Mouse (Mus musculus) myocyte (in vitro differentiated cells): ENCODE data around the gene Stk35.

Experiments used
- CEBPB ChIP-seq: IDR thresholded peaks from 2 replicates; pipeline ENCODE4 v1.6.1; 2011; ENCODE audit warnings: mild to moderate bottlenecking, moderate library complexity; ENCODE audit not compliant: poor library complexity, insufficient read depth, severe bottlenecking
- MAX ChIP-seq: IDR thresholded peaks from one replicate; pipeline ENCODE4 v1.6.1; 2011; ENCODE audit warnings: low read depth, mild to moderate bottlenecking, control low read depth
- MYOD1 ChIP-seq, 3 experiments: IDR thresholded peaks; one replicate each; pipeline ENCODE4 v1.6.1; 2011; ENCODE audit warnings: control low read depth in 2 of 3, low read depth in 2 of 3, mild to moderate bottlenecking in 2 of 3, moderate library complexity in 1 of 3; ENCODE audit not compliant: insufficient read length in 2 of 3, control insufficient read depth in 1 of 3
- MYOG ChIP-seq, 3 experiments: IDR thresholded peaks; one replicate each; pipeline ENCODE4 v1.6.1; 2011; ENCODE audit warnings: control low read depth in 2 of 3, low read depth in 2 of 3, mild to moderate bottlenecking in 2 of 3; ENCODE audit not compliant: insufficient read length in 2 of 3, control insufficient read depth in 1 of 3, insufficient read depth in 1 of 3
- POLR2A ChIP-seq: IDR thresholded peaks from one replicate; pipeline ENCODE4 v1.6.1; 2011; ENCODE audit warnings: low read depth, mild to moderate bottlenecking, control low read depth, moderate library complexity; ENCODE audit not compliant: insufficient read length
- POLR2AphosphoS2 ChIP-seq: IDR thresholded peaks from one replicate; pipeline ENCODE4 v1.6.1; 2011; ENCODE audit warnings: low read depth, control low read depth; ENCODE audit not compliant: insufficient read length
- SRF ChIP-seq: IDR thresholded peaks from one replicate; pipeline ENCODE4 v1.6.1; 2011; ENCODE audit warnings: low read depth; ENCODE audit not compliant: control insufficient read depth, insufficient read length
- USF1 ChIP-seq: IDR thresholded peaks from one replicate; pipeline ENCODE4 v1.6.1; 2011; ENCODE audit warnings: low read depth, mild to moderate bottlenecking, control low read depth, moderate library complexity

DNA sequence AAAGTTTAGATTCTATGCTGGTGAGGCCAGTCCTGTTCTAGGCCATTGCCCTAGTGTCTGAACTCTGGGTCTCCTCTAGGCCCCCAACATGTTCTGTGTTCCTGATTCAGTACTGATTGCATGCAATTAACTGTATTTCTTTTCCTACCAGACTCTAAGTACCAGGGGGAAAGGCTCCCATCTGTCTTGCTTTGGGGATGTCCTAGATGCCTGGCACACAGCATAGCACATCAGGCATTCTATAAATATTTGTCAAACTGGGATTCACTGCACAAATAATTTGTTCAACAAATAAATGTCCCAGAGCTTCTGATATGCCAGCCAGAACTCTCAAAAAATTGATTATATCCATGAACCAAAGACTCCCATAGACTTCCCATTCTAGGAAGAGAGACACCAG is 76.6 kb downstream of the Stk35 start:
- TF ChIP-seq POLR2A (no peak), MYOG (IDR thresholded peaks at IDR 0.05; ENCODE audit: control insufficient read depth in 1 of 3, insufficient read depth in 1 of 3, insufficient read length in 2 of 3, low read depth in 2 of 3) (no peak), USF1 (no peak), MYOD1 (IDR thresholded peaks at IDR 0.05; ENCODE audit: control insufficient read depth in 1 of 3, insufficient read length in 2 of 3, low read depth in 2 of 3) (no peak), MAX (no peak), POLR2AphosphoS2 (no peak), SRF (no peak), CEBPB (no peak)
